Mouse (Mus musculus): ENCODE results near the gene Itprid1. TPM values are rescaled to one million over a fixed set of nuclear protein-coding genes. Genes with fewer than 3 reads are reported as not detected.

Gene Itprid1
- polyA plus RNA-seq, 1 experiment from 2014 or later = 0.06 TPM

GRCm38 (mm10) chr6:55812353-55812752, 24.3 kb upstream of the Itprid1 start:
- Histone ChIP-seq H3K9ac (no peak overlapping the region), H3K9me3 (no peaks in the 10 kb centered on the region), H3K4me2 (no peak overlapping the region), H3K4me1 (no peaks in the 10 kb centered on the region), H3K27me3 (no peaks in the 10 kb centered on the region), H3K27ac (no peak overlapping the region), H3K36me3 (replicated peaks) (no peaks in the 10 kb centered on the region), H3K4me3 (replicated peaks) (no peak overlapping the region)
- no peak for ATAC-seq (ENCODE audit: low FRiP score)
- 67% methylated on average over 1 of the region's 1 CpGs for WGBS

- peaks cover 3% of the 10 kb centered on the region; the same call in 1 of the 2 replicates for H3K4me1 ChIP-seq
- no peaks in the 10 kb centered on the region for H3K27me3 ChIP-seq
- no peaks in the 10 kb centered on the region for H3K36me3 ChIP-seq (replicated peaks)
- no peak for ATAC-seq (ENCODE audit: low FRiP score)
- H3K4me3 ChIP-seq (replicated peaks) = no peak overlapping the region
- H3K4me2 ChIP-seq = no peak overlapping the region
- no peaks in the 10 kb centered on the region for H3K9me3 ChIP-seq
- no peak overlapping the region for H3K9ac ChIP-seq
- no peak overlapping the region for H3K27ac ChIP-seq
- WGBS = 81% methylated on average over 12 of the region's 12 CpGs
Measured at GRCm38 (mm10) chr6:55814184-55814926, 22.3 kb upstream of the Itprid1 start.

- H3K4me3 ChIP-seq (replicated peaks) = no peak overlapping the region
- 89% methylated on average over 5 of the region's 5 CpGs for WGBS
- no peaks in the 10 kb centered on the region for H3K9me3 ChIP-seq
- H3K9ac ChIP-seq = no peak overlapping the region
- ATAC-seq (ENCODE audit: low FRiP score) = no peak
- H3K4me1 ChIP-seq = peaks cover 3% of the 10 kb centered on the region; the same call in 1 of the 2 replicates
- no peak overlapping the region for H3K27ac ChIP-seq
- H3K36me3 ChIP-seq (replicated peaks) = no peaks in the 10 kb centered on the region
- no peak overlapping the region for H3K4me2 ChIP-seq
- H3K27me3 ChIP-seq = no peaks in the 10 kb centered on the region
Measured at GRCm38 (mm10) chr6:55816911-55817310, 19.8 kb upstream of the Itprid1 start.

GRCm38 (mm10) chr6:55829722-55830121, 7.0 kb upstream of the Itprid1 start:
- Histone ChIP-seq H3K4me1 (no peaks in the 10 kb centered on the region), H3K4me2 (no peak overlapping the region), H3K9ac (no peak overlapping the region), H3K4me3 (replicated peaks) (no peak overlapping the region), H3K27me3 (no peaks in the 10 kb centered on the region), H3K36me3 (replicated peaks) (no peaks in the 10 kb centered on the region), H3K9me3 (no peaks in the 10 kb centered on the region), H3K27ac (no peak overlapping the region)
- ATAC-seq (ENCODE audit: low FRiP score) = no peak
- 82% methylated on average over 6 of the region's 6 CpGs for WGBS

GRCm38 (mm10) chr6:55852589-55852988, 15.9 kb downstream of the Itprid1 start:
- ATAC-seq (ENCODE audit: low FRiP score) = no peak
- no peak overlapping the region for H3K9ac ChIP-seq
- H3K4me2 ChIP-seq = no peak overlapping the region
- no peak overlapping the region for H3K27ac ChIP-seq
- no peaks in the 10 kb centered on the region for H3K27me3 ChIP-seq
- no peak overlapping the region for H3K4me3 ChIP-seq (replicated peaks)
- no peaks in the 10 kb centered on the region for H3K9me3 ChIP-seq
- H3K4me1 ChIP-seq = no peaks in the 10 kb centered on the region
- H3K36me3 ChIP-seq (replicated peaks) = no peaks in the 10 kb centered on the region

GRCm38 (mm10) chr6:55856085-55856484, 19.4 kb downstream of the Itprid1 start:
- 90% methylated on average over 4 of the region's 4 CpGs for WGBS
- H3K9me3 ChIP-seq = no peaks in the 10 kb centered on the region
- H3K27ac ChIP-seq = no peak overlapping the region
- no peaks in the 10 kb centered on the region for H3K36me3 ChIP-seq (replicated peaks)
- H3K4me2 ChIP-seq = no peak overlapping the region
- no peak overlapping the region for H3K4me3 ChIP-seq (replicated peaks)
- H3K4me1 ChIP-seq = no peaks in the 10 kb centered on the region
- ATAC-seq (ENCODE audit: low FRiP score) = no peak
- H3K27me3 ChIP-seq = no peaks in the 10 kb centered on the region
- no peak overlapping the region for H3K9ac ChIP-seq

- Histone ChIP-seq H3K9ac (no peak overlapping the region), H3K36me3 (replicated peaks) (no peaks in the 10 kb centered on the region), H3K4me2 (no peak overlapping the region), H3K4me1 (no peaks in the 10 kb centered on the region), H3K27me3 (no peaks in the 10 kb centered on the region), H3K4me3 (replicated peaks) (no peak overlapping the region), H3K27ac (no peak overlapping the region), H3K9me3 (no peaks in the 10 kb centered on the region)
- WGBS = 86% methylated on average over 2 of the region's 2 CpGs
- ATAC-seq (ENCODE audit: low FRiP score) = no peak
Measured at GRCm38 (mm10) chr6:55865206-55865605, 28.5 kb downstream of the Itprid1 start.

GRCm38 (mm10) chr6:55879356-55879960, 42.8 kb downstream of the Itprid1 start:
- WGBS = 58% methylated on average over 5 of the region's 5 CpGs
- Histone ChIP-seq H3K9ac (no peak overlapping the region), H3K27ac (no peak overlapping the region), H3K4me3 (replicated peaks) (no peak overlapping the region), H3K9me3 (no peaks in the 10 kb centered on the region), H3K36me3 (replicated peaks) (no peaks in the 10 kb centered on the region), H3K4me2 (no peak overlapping the region), H3K27me3 (no peaks in the 10 kb centered on the region), H3K4me1 (peaks cover 2% of the 10 kb centered on the region; the same call in 1 of the 2 replicates)
- no peak for ATAC-seq (ENCODE audit: low FRiP score)

- H3K4me2 ChIP-seq = no peak overlapping the region
- WGBS = 20% methylated on average over 3 of the region's 3 CpGs
- H3K36me3 ChIP-seq (replicated peaks) = no peaks in the 10 kb centered on the region
- H3K9me3 ChIP-seq = no peaks in the 10 kb centered on the region
- H3K27ac ChIP-seq = no peak overlapping the region
- H3K9ac ChIP-seq = no peak overlapping the region
- peaks cover 2% of the 10 kb centered on the region; the same call in 1 of the 2 replicates for H3K4me1 ChIP-seq
- no peaks in the 10 kb centered on the region for H3K27me3 ChIP-seq
- ATAC-seq (ENCODE audit: low FRiP score) = no peak
- no peak overlapping the region for H3K4me3 ChIP-seq (replicated peaks)
Measured at GRCm38 (mm10) chr6:55880886-55881285, 44.2 kb downstream of the Itprid1 start.

- 87% methylated on average over 1 of the region's 1 CpGs for WGBS
- no peak for ATAC-seq (ENCODE audit: low FRiP score)
Measured at GRCm38 (mm10) chr6:55887598-55887997, 50.9 kb downstream of the Itprid1 start.

GRCm38 (mm10) chr6:55901568-55902328, 65.1 kb downstream of the Itprid1 start:
- no peaks in the 10 kb centered on the region for H3K27me3 ChIP-seq
- H3K4me1 ChIP-seq = no peaks in the 10 kb centered on the region
- peak; percentile 76; the same call in 1 of the 2 replicates for ATAC-seq (ENCODE audit: low FRiP score)
- peak overlapping the region; percentile 50; the same call in 1 of the 2 replicates for H3K27ac ChIP-seq
- no peak overlapping the region for H3K4me2 ChIP-seq
- H3K36me3 ChIP-seq (replicated peaks) = no peaks in the 10 kb centered on the region
- WGBS = 79% methylated on average over 5 of the region's 5 CpGs
- no peak overlapping the region for H3K4me3 ChIP-seq (replicated peaks)
- H3K9ac ChIP-seq = no peak overlapping the region
- H3K9me3 ChIP-seq = no peaks in the 10 kb centered on the region

More at GRCm38 (mm10) chr6:55887598-55887997, 50.9 kb downstream of the Itprid1 start:
- H3K4me1 ChIP-seq = no peaks in the 10 kb centered on the region
- no peak overlapping the region for H3K4me3 ChIP-seq (replicated peaks)
- no peak overlapping the region for H3K27ac ChIP-seq
- no peaks in the 10 kb centered on the region for H3K27me3 ChIP-seq
- H3K4me2 ChIP-seq = no peak overlapping the region
- H3K36me3 ChIP-seq (replicated peaks) = no peaks in the 10 kb centered on the region
- H3K9me3 ChIP-seq = no peaks in the 10 kb centered on the region
- H3K9ac ChIP-seq = no peak overlapping the region

GRCm38 (mm10) chr6:55902329-55902605, 65.6 kb downstream of the Itprid1 start:
- Histone ChIP-seq H3K27me3 (no peaks in the 10 kb centered on the region), H3K4me3 (replicated peaks) (no peak overlapping the region), H3K9ac (no peak overlapping the region), H3K4me2 (no peak overlapping the region), H3K36me3 (replicated peaks) (no peaks in the 10 kb centered on the region), H3K27ac (no peak overlapping the region), H3K4me1 (no peaks in the 10 kb centered on the region), H3K9me3 (no peaks in the 10 kb centered on the region)
- 14% methylated on average over 1 of the region's 1 CpGs for WGBS
- ATAC-seq (ENCODE audit: low FRiP score) = peak; percentile 58; the same call in 1 of the 2 replicates
